ENCODE assay signal across 10 mouse cellular contexts in the genomic region with DNA sequence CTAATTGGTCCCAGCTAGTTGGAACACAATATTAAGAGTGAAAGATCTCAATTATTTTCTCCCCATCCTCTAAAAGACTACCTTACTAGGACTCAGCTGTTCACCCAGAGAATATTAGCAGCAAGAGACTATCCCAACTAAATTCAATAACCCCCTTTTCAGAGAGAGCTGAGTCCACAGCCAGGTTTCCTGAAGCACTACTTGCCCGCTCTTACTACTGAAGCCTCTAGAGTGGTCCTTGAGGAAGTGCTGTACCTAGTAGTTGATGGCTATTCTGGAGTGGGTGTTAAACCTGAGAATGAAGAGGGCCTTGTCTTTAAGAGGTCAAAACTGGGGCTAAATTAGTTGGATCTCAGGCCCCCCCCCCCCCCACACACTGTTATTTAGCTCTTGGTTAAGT. TPM values are rescaled to one million over a fixed set of nuclear protein-coding genes. Genes with fewer than 3 reads are reported as not detected.
A peak's percentile ranks its signal among the peaks of the same experiment; 100 is the strongest.
DNase-seq lines count a peak whose midpoint lies in the region; ATAC-seq and TF ChIP-seq lines count a peak whose summit lies in the region.
"Had no signal": no experiment of that assay in that cellular context is flagged by ENCODE, and none has a peak within 500 bp of the region (broad histone marks: within the 10 kb centered on the region; RNA-seq: fewer than 3 reads in every experiment).

No protein-coding gene starts in this region.

- 87% methylated on average over 1 of the region's 1 CpGs for WGBS in liver, embryonic 12.5 days (ENCODE audit: insufficient replicate concordance)
- 39% methylated on average over 1 of the region's 1 CpGs for whole genome bisulfite sequencing in forebrain, embryonic 13.5 days
- 65% methylated on average over 1 of the region's 1 CpGs for WGBS in intestine, postnatal 0 days
- WGBS in neural tube, embryonic 15.5 days, result 26% methylated on average over 1 of the region's 1 CpGs

- H3K9ac ChIP-seq in liver, embryonic 12.5 days, result no peak overlapping the region
- peak overlapping the region; percentile 97 for H3K9ac ChIP-seq in forebrain, embryonic 13.5 days
- H3K9ac ChIP-seq in intestine, postnatal 0 days (ENCODE audit: low read depth, low read length), result no peak overlapping the region
- peak overlapping the region; percentile 93 for H3K9ac ChIP-seq in neural tube, embryonic 15.5 days (replicated peaks)

- no peak overlapping the region for H3K4me3 ChIP-seq in liver, embryonic 12.5 days
- peak overlapping the region; percentile 88 for H3K4me3 ChIP-seq in forebrain, embryonic 13.5 days
- no peak overlapping the region for H3K4me3 ChIP-seq in intestine, postnatal 0 days (ENCODE audit: low read depth, low read length)
- H3K4me3 ChIP-seq in neural tube, embryonic 15.5 days (replicated peaks), result peak overlapping the region; percentile 82

- H3K9me3 ChIP-seq in liver, embryonic 12.5 days (replicated peaks), result no peaks in the 10 kb centered on the region
- no peaks in the 10 kb centered on the region for H3K9me3 ChIP-seq in forebrain, embryonic 13.5 days (replicated peaks)
- no peaks in the 10 kb centered on the region for H3K9me3 ChIP-seq in intestine, postnatal 0 days (ENCODE audit: control insufficient read depth)
- H3K9me3 ChIP-seq in neural tube, embryonic 15.5 days (replicated peaks), result no peaks in the 10 kb centered on the region

- H3K27ac ChIP-seq in liver, embryonic 12.5 days, result no peak overlapping the region
- peak overlapping the region; percentile 98 for H3K27ac ChIP-seq in forebrain, embryonic 13.5 days
- H3K27ac ChIP-seq in intestine, postnatal 0 days (ENCODE audit: low read depth, low read length), result no peak overlapping the region
- H3K27ac ChIP-seq in neural tube, embryonic 15.5 days (replicated peaks), result peak overlapping the region; percentile 97

- no peaks in the 10 kb centered on the region for H3K36me3 ChIP-seq in liver, embryonic 12.5 days
- 0 out of 2 replicates have a peak, but pooled peaks cover 3% of the 10 kb centered on the region for H3K36me3 ChIP-seq in forebrain, embryonic 13.5 days (ENCODE audit: poor library complexity, severe bottlenecking)
- no peaks in the 10 kb centered on the region for H3K36me3 ChIP-seq in intestine, postnatal 0 days (ENCODE audit: control insufficient read depth, insufficient read depth)
- no peaks in the 10 kb centered on the region for H3K36me3 ChIP-seq in neural tube, embryonic 15.5 days

- H3K4me2 ChIP-seq in liver, embryonic 12.5 days, result peak overlapping the region; percentile 92
- peak overlapping the region; percentile 70 for H3K4me2 ChIP-seq in forebrain, embryonic 13.5 days
- peak overlapping the region; percentile 99; the same call in 1 of the 2 replicates for H3K4me2 ChIP-seq in intestine, postnatal 0 days (replicated peaks; ENCODE audit: low read depth)
- peak overlapping the region; percentile 68 for H3K4me2 ChIP-seq in neural tube, embryonic 15.5 days

- H3K27me3 ChIP-seq in liver, embryonic 12.5 days (replicated peaks), result 0 out of 2 replicates have a peak, but pooled peaks cover 26% of the 10 kb centered on the region
- H3K27me3 ChIP-seq in forebrain, embryonic 13.5 days, result no peaks in the 10 kb centered on the region
- no peaks in the 10 kb centered on the region for H3K27me3 ChIP-seq in intestine, postnatal 0 days (replicated peaks; ENCODE audit: control insufficient read depth, insufficient read depth, low read length)
- H3K27me3 ChIP-seq in neural tube, embryonic 15.5 days (replicated peaks), result no peaks in the 10 kb centered on the region
- H3K27me3 ChIP-seq: Patski had no signal

- peaks cover 36% of the 10 kb centered on the region for H3K4me1 ChIP-seq in liver, embryonic 12.5 days
- H3K4me1 ChIP-seq in forebrain, embryonic 13.5 days, result peaks cover 47% of the 10 kb centered on the region
- H3K4me1 ChIP-seq in intestine, postnatal 0 days (replicated peaks; ENCODE audit: control insufficient read depth, insufficient read depth, low read length), result no peaks in the 10 kb centered on the region
- H3K4me1 ChIP-seq in neural tube, embryonic 15.5 days, result peaks cover 46% of the 10 kb centered on the region

- no peak for ATAC-seq in liver, embryonic 12.5 days
- no peak for ATAC-seq in forebrain, embryonic 13.5 days
- ATAC-seq in intestine, postnatal 0 days, result no peak
- ATAC-seq in neural tube, embryonic 15.5 days (ENCODE audit: low FRiP score), result no peak

- no peak for TF ChIP-seq CTCF in intestine, postnatal 0 days (IDR thresholded peaks at IDR 0.05; ENCODE audit: low read depth)

- DNase-seq in liver, result no peak
- DNase-seq in adrenal gland, postnatal 14 days, result no peak
- DNase-seq in cerebellum, adult 9-11 months, result no peak
- no peak for DNase-seq in T-cell, adult 2 months (ENCODE audit: low spot score)

RNA-seq across cellular contexts. Expression of a gene that starts 0.6 kb away (rescaled TPM):
- polyA plus RNA-seq in liver, embryonic 12.5 days (2016; fragmentation: Nextera tagmentation; extraction: Ambion mirVana), result 8.5 and 8.6 TPM in 2 replicates
- polyA plus RNA-seq in forebrain, embryonic 13.5 days (2015; fragmentation: Nextera tagmentation; extraction: Ambion mirVana), result 61.0 and 66.5 TPM in 2 replicates
- polyA plus RNA-seq in intestine, postnatal 0 days (2015; fragmentation: Nextera tagmentation; extraction: Ambion mirVana), result 8.1 and 8.2 TPM in 2 replicates
- 58.8 and 61.9 TPM in 2 replicates for polyA plus RNA-seq in neural tube, embryonic 15.5 days (2015; fragmentation: Nextera tagmentation; extraction: Ambion mirVana)
- total RNA-seq in adrenal gland, postnatal 14 days (2021), result 17.1 and 17.9 TPM in 2 replicates
- polyA plus RNA-seq: liver, adult 2 months had no signal

Comparison
In these comparisons a context has a peak if more than half of its experiments do, and no peak if none do; other contexts are left out.
1. H3K27ac ChIP-seq: peak in forebrain, embryonic 13.5 days (single experiment) and neural tube, embryonic 15.5 days (single experiment); none in liver, embryonic 12.5 days (single experiment) and intestine, postnatal 0 days (single experiment).
2. H3K4me3 ChIP-seq: peak in forebrain, embryonic 13.5 days (single experiment) and neural tube, embryonic 15.5 days (single experiment); none in liver, embryonic 12.5 days (single experiment) and intestine, postnatal 0 days (single experiment).
3. H3K9ac ChIP-seq: peak in forebrain, embryonic 13.5 days (single experiment) and neural tube, embryonic 15.5 days (single experiment); none in liver, embryonic 12.5 days (single experiment) and intestine, postnatal 0 days (single experiment).
4. Peak in every context shown above with its lines, with median percentiles within 50 percentile points of each other: H3K4me2 ChIP-seq.